Mouse (Mus musculus) gastrocnemius, postnatal 14 days (tissue): ENCODE results near the gene Nfix. TPM values are rescaled to one million over a fixed set of nuclear protein-coding genes. Genes with fewer than 3 reads are reported as not detected.

Source experiments
- DNase-seq: peaks from one replicate; pipeline ENCODE4 v3.0.0; 2021; ENCODE audit warnings: mixed read lengths
- intact Hi-C: fragments of 180-260 bp; cut with DNase I; formaldehyde crosslinking; loops from one replicate; pipeline ENCODE4 v1.15.1; 2025; ENCODE audit warnings: low total_unique reads
- total RNA-seq, 2 experiments: library from RNA; stranded (reverse); gene quantifications; 2 replicates each; pipeline ENCODE4 v1.2.3; 2021

Gene Nfix
- total RNA-seq, 2 experiments from 2014 or later, result 531 to 566 TPM

- no peak for DNase-seq
- intact Hi-C loops, result loop anchor here (5.0 kb wide), 1 partner anchor 54 kb away; no protein-coding TSS in a partner anchor
These were observed 47.2 kb downstream of the Nfix start for GRCm38 (mm10) chr8:84752734-84753582.

GRCm38 (mm10) chr8:84749519-84749918 is 50.6 kb downstream of the Nfix start:
- no peak for DNase-seq

GRCm38 (mm10) chr8:84745032-84745925 is 54.9 kb downstream of the Nfix start:
- DNase-seq, result peak; percentile 64
- intact Hi-C loops, result no loop called here

More at GRCm38 (mm10) chr8:84749519-84749918, 50.6 kb downstream of the Nfix start:
- intact Hi-C loops, result no loop called here

GRCm38 (mm10) chr8:84743517-84744420 is 56.4 kb downstream of the Nfix start:
- DNase-seq, result peak; percentile 84
- intact Hi-C loops, result no loop called here

GRCm38 (mm10) chr8:84743054-84743415 is 57.1 kb downstream of the Nfix start:
- no peak for DNase-seq
- intact Hi-C loops, result no loop called here

- intact Hi-C loops, result no loop called here
- peak; percentile 86 for DNase-seq
These were observed 57.7 kb downstream of the Nfix start for GRCm38 (mm10) chr8:84742171-84743053.

- no peak for DNase-seq
These were observed 59.0 kb downstream of the Nfix start for GRCm38 (mm10) chr8:84740895-84741843.

GRCm38 (mm10) chr8:84739401-84739742 is 60.8 kb downstream of the Nfix start:
- intact Hi-C loops, result loop anchor here (5.0 kb wide), 2 partner anchors 58 to 73 kb away; no protein-coding TSS in a partner anchor
- no peak for DNase-seq

More at GRCm38 (mm10) chr8:84740895-84741843, 59.0 kb downstream of the Nfix start:
- intact Hi-C loops, result no loop called here

GRCm38 (mm10) chr8:84738715-84739400 is 61.3 kb downstream of the Nfix start:
- no peak for DNase-seq

GRCm38 (mm10) chr8:84738266-84738665 is 61.9 kb downstream of the Nfix start:
- no peak for DNase-seq
- intact Hi-C loops, result loop anchor here (5.0 kb wide), 2 partner anchors 59 to 74 kb away; no protein-coding TSS in a partner anchor

More at GRCm38 (mm10) chr8:84738715-84739400, 61.3 kb downstream of the Nfix start:
- intact Hi-C loops, result loop anchor here (5.0 kb wide), 2 partner anchors 58 to 73 kb away; no protein-coding TSS in a partner anchor

GRCm38 (mm10) chr8:84737608-84738007 is 62.5 kb downstream of the Nfix start:
- intact Hi-C loops, result loop anchor here (5.0 kb wide), 2 partner anchors 60 to 75 kb away; no protein-coding TSS in a partner anchor
- peak; percentile 86 for DNase-seq

- DNase-seq, result no peak
- intact Hi-C loops, result loop anchor here (5.0 kb wide), 2 partner anchors 61 to 76 kb away; no protein-coding TSS in a partner anchor
These were observed 63.6 kb downstream of the Nfix start for GRCm38 (mm10) chr8:84736521-84736920.

GRCm38 (mm10) chr8:84735597-84735996 is 64.5 kb downstream of the Nfix start:
- peak; percentile 75 for DNase-seq
- intact Hi-C loops, result loop anchor here (5.0 kb wide), 2 partner anchors 62 to 77 kb away; no protein-coding TSS in a partner anchor

- no peak for DNase-seq
- intact Hi-C loops, result loop anchor here (5.0 kb wide), 2 partner anchors 63 to 78 kb away; no protein-coding TSS in a partner anchor
These were observed 65.5 kb downstream of the Nfix start for GRCm38 (mm10) chr8:84734680-84735079.

GRCm38 (mm10) chr8:84733959-84734358 is 66.2 kb downstream of the Nfix start:
- intact Hi-C loops, result no loop called here
- peak; percentile 55 for DNase-seq

- DNase-seq, result peak; percentile 32
- intact Hi-C loops, result no loop called here
These were observed 67.1 kb downstream of the Nfix start for GRCm38 (mm10) chr8:84732996-84733395.
